Mouse (Mus musculus) right cerebral cortex, postnatal 14 days (tissue): ENCODE data around the gene Oxa1l.

Experiments used
- DNase-seq: peaks from one replicate; pipeline ENCODE4 v3.0.0; 2022

Oxa1l gene

GRCm38 (mm10) chr14:54412000-54412576, 51.5 kb downstream of the Oxa1l start:
- no peak for DNase-seq

DNA sequence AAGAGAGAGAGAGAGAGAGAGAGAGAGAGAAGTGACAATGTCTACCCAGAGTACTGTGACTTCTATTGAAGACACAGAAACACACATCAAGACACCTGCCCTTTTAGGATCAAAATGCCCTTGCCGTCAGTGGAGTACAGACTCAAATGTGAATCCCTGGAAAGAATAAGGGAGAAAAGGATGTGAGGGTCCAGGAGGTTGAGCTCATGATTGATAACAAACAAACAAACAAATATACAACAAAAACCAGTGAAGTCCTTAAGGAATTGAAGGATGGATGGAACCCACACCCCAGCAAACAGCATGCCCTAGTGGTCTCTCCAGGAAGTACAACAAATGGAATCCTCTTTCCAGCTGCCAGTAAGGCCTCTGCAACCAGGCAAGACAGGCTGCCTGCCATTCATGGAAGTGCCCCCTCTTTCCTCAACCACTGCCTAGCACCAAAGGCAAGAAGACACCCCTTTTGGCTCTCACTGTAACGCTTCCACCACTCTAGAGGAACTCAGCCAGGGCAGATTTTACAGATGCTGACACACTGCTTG, 52.1 kb downstream of the Oxa1l start:
- no peak for DNase-seq

DNA sequence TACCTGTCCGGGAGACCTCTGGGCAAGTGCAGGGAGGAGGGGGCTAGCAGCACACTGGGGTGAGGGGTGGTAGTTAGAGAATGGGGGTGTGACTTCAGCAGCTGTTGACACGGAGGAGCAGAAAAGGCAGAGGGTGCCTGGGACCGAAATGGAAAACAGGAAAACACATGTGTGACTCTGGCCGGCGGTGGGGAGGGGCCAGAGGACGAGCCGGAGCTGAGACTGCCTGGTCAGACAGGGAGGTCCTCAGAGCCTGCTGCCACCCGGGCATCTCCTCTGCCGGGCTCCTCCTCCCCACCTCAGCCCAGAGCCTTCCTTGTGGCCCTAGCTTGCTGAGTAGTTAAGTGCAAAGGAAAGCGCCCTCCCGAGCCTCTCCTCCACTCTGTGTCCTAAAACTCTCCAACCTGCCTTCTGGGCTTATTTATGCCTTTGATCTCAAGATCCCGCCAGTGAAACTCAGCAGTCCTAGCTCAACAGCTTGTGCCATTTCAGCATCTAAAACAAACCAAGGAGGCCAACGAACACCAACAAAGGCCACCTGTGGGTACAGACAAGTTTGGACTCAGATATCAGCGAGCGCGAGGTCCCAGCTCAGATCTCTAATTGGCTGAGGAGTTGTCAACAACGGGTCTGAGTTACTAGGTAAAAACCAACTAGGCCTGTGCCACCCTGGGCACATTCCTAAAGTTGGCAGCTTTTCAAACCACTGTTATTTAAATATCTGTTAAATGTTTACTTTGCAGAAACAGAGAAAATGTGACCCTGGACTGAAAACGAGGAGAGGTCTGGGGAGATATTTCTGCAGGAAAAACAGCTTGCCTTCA, 53.5 kb downstream of the Oxa1l start:
- no peak for DNase-seq

- no peak for DNase-seq
These were observed 54.8 kb downstream of the Oxa1l start for GRCm38 (mm10) chr14:54415241-54416020.

- DNase-seq = no peak
These were observed 55.7 kb downstream of the Oxa1l start for GRCm38 (mm10) chr14:54416229-54416775.

- no peak for DNase-seq
These were observed 56.2 kb downstream of the Oxa1l start for GRCm38 (mm10) chr14:54416830-54417229.

DNA sequence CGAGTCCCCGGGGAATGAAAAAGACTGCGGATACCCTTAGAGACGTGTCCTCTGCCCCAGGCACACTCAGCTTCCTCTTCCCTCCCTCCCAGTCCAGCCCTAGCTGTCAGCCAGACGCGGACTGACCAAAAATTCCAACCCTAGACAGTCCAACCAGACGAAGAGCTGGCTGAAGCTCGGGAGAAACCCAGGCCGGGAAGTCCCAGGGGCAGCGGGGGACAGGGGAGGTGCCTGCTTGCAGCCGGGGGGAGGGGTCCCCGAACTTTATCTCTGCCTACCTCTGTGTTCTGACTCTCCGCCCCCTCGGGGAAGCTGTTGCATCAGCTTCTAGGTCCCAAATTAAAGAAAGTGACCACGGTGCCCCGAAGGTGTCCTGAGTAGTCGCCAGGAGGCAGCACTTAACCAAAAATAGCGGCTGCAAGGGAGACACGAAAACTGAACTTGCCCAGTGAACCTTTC, 57.0 kb downstream of the Oxa1l start, which contains the start of gene Slc7a7:
TSS of gene Slc7a7 (minus strand) at position 158 of the 459 bp plus-strand sequence.
- no peak for DNase-seq
